Mouse (Mus musculus): ENCODE results near the gene Akr1b8. TPM values are rescaled to one million over a fixed set of nuclear protein-coding genes. Genes with fewer than 3 reads are reported as not detected.
A peak's percentile ranks its signal among the peaks of the same experiment; 100 is the strongest.
"Not testable (repeated sequence)": the region's sequence is repeated elsewhere in the genome, so short reads cannot be mapped to it uniquely, and the experiment has no call there.

Akr1b8 gene
- 1 to 10 TPM in 1 of 4 experiments, under 1 TPM in 2, not detected in 1; 0.89 to 1.2 (median 0.89) TPM for total RNA-seq (2022)

DNA sequence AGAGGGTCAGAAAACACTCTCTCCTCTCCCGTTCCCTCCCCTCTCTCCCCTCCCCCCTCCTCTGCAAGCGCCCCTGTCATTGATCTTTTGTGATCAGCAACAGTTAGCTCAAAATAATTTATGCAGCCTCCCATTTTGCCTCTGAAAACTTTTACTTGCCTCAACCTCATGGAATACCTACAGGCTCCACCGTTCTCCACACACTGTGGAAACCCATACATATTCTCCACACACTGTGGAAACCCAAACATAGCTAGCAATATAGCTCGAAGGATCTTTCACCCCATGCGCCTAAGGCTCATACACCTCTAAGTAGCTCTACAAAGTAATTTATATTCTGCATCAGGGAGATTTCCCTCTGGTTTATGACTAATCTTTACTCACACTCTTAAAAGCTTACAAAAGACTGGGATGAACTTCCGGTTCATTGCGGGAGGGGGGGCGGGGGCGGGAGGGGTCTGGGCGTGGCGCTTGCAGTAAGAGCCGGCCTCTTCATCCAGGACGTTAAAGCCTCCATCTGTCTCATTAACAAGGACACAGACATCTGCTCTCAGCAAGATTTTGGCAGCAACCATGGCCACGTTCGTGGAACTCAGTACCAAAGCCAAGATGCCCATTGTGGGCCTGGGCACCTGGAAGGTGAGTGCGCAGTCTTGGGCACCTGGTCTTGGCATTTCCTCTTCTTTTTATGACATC is at the start of gene Akr1b8:
TSS of gene Akr1b8 (plus strand) at position 462 of the 696 bp plus-strand sequence.
- DNase-seq (ENCODE audit: low spot score in 2 of 2) = no peak

DNA sequence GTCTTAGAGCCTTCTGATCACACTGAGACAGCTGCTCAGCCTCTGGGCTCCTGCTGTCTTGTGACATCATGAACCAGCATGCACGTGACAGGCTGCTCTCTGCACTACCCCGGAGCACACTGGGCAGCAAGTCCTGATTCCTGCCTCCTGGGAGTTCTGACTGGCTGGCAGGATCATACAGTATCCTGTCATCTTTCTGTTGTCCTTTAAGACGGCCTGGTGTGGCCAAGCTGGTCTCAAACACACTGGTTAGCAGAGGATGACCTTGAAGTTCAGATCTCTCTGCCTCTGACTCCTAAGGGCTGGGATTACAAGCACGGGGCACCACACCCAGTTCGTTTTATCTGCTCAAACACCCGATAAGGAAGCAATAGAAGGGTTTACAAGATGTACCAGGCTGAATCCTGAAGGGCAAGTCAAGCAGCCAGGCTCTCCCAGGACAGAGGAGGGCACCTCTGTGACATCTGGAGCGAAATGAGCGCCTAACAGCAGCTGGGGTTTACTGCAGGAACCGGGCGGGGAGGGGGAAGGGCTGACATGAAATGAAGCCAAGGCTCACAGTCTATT is 49.2 kb upstream of the Akr1b8 start:
- DNase-seq (ENCODE audit: low spot score in 2 of 2) = no peak

DNA sequence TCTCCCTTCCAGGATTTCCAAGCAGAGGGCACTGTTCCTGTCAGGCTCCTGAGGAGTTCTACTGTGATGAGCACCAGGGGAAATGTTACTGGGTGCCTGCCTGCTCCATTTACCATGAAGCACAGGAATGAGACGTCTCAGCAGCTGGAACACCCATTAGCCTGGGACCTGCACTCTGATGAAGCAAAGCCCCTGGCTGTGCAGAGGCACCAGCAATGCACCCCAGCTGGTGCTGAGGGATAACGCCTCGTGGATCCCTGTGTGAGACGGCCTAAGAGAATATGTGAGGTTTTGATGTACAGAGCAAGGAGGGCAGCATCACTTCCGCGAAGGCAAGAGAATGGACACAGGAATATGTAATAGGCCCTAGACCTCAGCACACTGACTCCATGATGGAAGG is 47.1 kb upstream of the Akr1b8 start:
- DNase-seq (ENCODE audit: low spot score in 2 of 2) = no peak

DNA sequence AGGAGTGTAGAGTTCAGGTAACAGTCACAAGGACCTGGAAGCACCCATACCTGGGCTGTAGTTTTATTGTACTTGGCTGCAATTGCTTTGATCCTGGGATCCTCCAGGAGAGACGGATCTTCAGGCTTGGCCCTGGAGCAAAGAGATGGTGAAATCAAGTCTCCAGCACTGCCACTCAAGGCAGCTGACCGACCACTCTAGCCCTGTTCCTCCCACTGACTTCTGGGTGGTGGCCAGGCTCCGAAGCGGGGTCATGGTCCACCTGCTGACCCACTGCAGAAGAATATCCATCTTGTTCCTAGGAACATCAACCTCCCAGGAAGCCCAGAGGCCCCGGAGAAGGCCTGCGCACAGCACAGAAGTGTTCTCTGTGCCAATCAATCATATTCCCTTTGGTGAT is 44.4 kb upstream of the Akr1b8 start:
- no peak for DNase-seq (ENCODE audit: low spot score in 2 of 2)

DNA sequence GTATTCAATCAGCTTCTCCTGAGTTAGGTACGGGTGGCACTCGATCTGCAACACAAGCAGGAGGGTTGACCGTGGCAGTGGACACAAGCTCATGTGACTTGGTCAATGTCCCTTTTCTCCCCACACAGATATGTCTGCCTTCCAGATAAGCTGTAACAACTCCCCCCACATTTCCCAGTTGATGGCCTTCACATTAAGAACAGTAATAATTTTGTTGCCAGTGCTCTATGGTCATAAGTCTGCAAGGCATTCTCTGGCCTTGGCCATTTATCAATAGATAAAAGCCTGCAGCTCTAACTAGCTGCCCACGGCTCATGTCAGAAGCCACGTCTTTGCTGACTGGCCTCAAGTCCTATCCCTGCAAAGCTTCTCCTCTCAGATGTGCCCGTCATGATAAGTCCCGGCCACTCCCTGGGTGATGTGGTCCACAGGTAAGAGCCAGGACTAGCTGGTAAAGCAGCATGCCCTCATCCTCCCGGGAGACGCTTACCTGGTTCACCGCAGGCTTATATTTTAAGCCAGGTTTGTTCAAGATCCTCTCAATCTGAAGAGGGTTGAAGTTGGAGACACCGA is 43.8 kb upstream of the Akr1b8 start:
- no peak for DNase-seq (ENCODE audit: low spot score in 2 of 2)

DNA sequence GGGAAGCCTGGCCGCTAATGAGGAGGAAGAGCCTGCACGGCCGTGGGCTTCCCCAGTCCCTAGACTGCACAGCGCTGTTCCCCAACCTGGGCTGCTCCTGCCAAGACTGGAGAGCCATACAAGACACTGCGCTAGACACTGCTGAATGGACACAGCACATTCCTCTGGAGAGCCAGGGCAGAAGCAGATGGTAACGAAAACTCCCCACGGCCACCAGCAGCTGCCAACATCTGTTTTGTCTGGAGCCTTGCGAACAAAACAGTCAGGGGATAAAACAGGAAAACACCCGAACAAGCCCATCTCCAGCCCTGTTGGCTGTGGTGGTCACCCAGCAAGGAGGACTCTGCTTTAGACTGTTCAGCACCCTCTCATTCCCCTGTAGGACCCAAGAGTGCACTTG is 40.5 kb upstream of the Akr1b8 start:
- DNase-seq (ENCODE audit: low spot score in 2 of 2) = no peak

DNA sequence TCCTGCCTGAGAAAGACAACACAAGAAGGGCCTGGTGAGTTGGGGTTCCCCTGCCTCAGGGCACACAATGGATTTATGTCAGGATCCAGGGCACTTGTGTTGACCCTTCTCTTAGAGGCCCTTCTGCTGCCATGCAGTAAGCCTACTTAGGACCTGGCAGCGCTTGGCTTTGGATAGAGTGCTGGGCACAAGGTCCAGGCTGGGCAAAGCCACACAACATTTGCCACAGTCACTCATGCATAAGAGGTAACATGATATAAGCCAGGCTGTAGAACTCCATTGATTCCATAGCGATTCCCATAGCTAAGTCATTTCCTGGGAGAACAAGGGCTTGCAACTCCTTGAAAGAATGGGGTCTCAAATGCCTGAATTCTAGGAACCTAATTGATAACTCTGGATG is 40.0 kb upstream of the Akr1b8 start:
- DNase-seq (ENCODE audit: low spot score in 2 of 2) = no peak

DNA sequence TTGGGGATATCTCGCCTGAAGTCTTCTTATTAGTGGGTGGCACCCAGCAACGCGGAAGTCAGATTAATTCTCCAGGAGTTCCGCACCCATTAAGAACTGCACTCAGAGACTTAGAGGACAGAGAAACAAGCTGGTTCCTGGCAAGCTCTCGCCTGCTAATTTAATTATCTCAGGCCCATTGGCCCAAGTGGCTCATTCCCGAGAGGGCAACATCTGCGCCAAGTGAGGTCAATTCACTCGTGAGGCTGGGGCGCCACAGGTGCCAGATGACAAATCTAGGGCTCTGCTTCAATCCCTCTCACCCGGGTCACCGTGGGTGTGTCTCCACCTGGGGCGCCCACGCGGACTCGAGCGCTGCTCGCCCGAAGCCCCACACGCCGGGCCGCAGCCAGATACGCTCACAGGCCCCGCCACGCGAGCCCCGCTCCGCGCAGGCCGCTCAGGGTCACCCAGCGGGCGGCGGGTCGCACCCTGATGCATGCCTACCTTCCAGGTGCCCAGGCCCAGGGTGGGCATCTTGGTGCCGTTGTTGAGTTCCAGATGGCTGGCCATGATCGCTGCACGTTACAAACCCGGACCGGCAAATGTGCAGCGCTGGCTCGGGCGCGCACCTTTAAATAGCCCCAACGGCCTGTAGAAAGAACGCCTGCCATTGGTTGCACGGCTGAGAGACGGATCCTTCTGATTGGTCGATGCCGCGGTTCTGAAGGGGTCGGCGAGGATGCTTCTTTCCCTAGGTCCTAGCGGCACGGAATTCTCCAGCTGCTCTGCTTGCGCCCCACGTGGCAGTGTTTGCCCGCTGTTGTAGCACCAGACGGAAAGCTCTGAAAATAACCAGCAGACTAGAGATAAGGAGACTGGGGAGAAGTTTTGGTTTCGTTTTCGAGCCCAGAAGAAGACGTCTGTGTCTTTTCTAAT is 36.8 kb upstream of the Akr1b8 start, which contains the start of gene Akr1b3:
TSS of gene Akr1b3 (minus strand) at position 625 of the 918 bp plus-strand sequence.
- DNase-seq (ENCODE audit: low spot score in 2 of 2) = peak; percentile 74 to 90

DNA sequence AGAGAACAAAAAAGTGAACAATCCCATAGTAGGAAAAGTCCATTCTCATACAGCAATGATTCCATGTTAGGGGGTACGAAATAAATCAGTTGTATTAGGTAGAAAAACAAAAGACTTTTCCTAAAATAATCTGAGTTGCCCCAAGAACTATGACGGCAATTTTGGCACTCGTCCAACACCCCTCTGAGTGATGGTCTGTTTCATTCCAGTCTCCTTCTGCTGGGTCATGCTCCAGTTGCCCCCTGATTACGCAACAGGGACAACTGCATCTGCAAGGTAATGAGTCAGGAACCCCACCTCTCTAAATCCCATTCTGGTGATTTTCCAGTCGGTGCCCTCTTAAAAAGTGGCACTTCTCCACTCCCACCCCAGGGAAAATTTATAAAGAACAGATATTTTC is 35.7 kb upstream of the Akr1b8 start:
- no peak for DNase-seq (ENCODE audit: low spot score in 2 of 2)

DNA sequence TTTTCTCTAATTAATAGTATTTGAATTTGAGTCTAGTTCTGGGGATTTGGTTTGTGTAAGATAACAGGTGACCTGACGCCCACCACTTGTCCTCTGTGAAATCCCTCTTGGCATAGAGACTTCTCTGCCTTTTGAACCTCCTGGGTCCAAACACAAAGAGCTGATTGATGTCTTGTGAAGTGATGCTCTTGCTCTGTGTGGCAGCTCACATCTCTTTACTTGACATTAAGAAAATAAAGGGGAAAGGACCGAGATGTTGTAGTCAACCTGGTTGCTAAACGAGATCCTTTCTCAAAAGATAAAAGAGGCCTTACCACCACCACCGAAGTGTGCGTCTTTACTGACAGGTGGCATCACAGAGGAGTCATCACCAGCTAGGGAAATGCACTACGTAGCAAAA is 35.3 kb upstream of the Akr1b8 start:
- no peak for DNase-seq (ENCODE audit: low spot score in 2 of 2)

DNA sequence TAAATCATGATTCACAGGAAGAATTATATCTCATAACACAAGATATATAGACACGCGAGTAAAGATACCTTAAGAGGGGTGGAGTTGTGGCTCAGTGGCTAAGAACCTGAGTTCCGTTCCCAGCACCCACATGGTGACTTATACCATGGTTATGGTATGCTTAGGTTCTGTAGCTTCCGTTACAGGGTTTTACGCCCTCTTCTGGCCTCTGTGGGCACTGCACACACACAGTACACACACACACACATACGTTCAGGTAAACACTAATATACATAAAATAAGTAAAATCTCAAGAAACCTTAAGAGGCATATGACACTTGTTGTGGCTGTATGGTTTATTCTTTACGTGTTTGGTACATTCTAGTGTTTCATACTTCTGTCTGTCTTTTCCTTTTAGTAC is 31.8 kb upstream of the Akr1b8 start:
- no peak for DNase-seq (ENCODE audit: low spot score in 2 of 2)

DNA sequence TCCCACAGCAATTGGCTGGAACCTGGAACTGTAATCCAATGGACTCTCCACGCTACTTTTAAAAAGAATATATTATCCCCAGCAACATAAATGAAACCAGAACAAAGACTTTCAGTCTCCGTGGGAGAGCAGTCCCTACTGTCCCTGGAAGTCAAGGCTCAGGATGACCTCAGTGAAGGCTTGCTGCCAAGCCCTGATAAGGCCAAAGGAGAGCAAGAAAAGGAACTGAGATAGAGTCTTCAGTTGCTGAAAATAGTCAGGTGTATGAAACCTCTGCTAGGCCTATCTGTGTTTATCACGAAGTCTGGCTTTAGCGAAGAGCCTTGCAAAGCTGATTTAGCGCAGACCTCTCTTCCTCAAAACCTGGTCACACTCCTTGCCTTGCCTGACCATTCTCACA is 22.5 kb upstream of the Akr1b8 start:
- no peak for DNase-seq (ENCODE audit: low spot score in 2 of 2)

DNA sequence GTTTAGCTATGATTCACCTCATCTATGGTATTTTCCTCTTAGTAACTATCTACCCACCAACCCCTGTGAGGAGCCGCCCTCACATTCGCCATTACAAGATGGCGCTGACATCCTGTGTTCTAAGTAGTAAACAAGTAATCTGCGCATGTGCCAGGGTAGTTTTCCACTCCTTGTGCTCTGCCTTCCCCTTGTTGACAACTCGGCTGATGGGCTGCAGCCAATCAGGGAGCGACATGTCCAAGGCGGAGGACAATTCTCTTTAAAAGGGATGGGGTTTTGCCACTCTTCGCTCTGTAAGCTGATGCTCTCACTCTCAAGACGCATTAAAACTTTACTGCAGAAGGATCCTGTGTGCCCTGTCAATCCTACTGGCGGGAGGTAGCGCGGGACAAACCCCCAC is 22.1 kb upstream of the Akr1b8 start:
- not testable (repeated sequence) for DNase-seq (ENCODE audit: low spot score in 2 of 2)

DNA sequence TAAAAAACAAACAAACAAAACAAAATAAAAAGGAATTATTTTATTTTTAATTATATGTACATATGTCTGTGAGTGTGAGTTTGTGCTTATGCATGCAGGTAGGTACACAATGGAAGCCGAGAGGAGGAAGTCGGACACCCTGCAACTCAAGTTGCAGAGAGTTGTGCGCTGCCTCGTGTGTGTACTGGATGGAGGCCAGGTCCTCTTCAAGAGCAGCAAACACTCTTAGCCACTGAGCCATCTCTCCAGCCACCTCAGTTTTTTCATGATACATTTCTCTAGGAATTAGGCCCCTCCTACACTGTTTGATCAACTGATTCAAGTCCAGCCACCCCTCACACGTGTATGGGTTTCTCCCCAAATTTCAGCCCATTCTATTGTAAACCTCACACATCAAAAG is 19.2 kb upstream of the Akr1b8 start:
- DNase-seq (ENCODE audit: low spot score in 2 of 2) = no peak

DNA sequence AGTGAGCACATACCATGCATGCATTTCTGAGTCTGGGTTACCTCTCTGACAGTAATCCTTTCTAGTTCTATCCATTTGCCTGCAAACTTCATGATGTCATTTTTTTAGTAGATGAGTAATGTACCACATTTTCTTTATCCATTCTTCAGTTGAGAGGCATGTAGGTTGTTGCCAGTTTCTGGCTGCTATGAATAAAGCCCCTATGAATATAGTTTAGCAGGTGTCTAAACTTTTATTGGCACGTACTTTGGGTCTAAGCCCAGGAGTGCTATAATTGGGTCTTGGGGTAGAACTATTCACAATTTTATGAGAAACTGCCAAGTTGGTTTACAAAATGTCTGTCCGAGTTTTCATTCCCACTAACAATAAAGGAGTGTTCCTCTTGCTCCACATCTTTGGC is 16.1 kb upstream of the Akr1b8 start:
- no peak for DNase-seq (ENCODE audit: low spot score in 2 of 2)

DNA sequence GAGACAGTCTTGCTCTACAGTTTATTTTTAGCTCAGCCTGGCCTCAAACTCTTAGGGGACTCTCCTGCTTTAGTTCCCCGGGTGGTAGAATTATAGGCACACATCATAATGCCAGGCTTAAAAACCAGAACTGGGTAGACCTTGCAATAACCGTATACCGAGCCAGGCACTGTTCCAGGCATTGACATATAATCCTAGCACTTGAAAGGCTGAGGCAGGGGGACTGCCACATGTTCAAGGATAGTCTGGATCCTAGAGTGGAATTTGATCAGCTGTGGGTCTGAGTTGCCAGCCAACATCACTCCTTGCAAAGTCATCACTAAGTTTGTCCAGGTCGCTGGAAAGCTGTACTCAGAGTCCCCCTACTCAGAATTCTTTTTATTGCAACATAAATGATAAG is 11.9 kb upstream of the Akr1b8 start:
- DNase-seq (ENCODE audit: low spot score in 2 of 2) = no peak

DNA sequence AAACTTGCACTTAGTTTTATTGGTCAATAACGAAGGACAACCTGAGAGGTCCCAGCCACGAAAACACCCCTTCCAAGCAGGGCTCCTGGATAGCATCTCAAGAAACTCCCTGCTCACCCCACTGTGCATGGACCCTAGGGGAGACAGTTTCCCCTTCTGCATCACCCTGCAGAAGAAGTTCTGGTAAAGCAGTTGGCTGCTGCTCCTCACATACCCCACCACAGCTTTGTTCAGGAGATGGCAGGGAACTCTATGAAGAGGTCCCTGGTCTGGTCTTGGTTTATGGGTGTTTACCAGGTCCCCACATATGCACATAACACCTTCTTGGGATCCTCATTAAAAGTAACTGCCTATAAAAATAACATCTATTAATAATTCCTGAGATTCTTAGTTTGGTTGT is 11.4 kb upstream of the Akr1b8 start:
- DNase-seq (ENCODE audit: low spot score in 2 of 2) = no peak

DNA sequence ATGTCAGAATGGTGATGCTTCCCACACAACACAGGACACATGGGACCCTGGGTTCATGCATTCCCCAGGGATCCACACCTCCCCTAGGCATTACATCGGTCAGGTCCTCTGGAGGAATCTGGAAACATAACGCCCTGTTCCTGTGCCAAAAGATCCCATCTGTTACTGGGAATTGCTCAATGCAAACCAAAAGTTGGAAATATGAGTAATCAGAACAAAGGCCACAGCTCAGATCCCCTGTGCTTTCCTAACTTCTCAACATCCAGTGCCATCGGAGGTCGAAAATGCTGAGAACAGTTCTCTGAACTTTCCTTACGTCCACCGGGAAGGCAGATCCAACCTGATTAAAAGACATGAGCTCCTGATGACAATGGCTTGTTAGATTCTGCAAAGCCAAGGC is 10.5 kb upstream of the Akr1b8 start:
- DNase-seq (ENCODE audit: low spot score in 2 of 2) = no peak

DNA sequence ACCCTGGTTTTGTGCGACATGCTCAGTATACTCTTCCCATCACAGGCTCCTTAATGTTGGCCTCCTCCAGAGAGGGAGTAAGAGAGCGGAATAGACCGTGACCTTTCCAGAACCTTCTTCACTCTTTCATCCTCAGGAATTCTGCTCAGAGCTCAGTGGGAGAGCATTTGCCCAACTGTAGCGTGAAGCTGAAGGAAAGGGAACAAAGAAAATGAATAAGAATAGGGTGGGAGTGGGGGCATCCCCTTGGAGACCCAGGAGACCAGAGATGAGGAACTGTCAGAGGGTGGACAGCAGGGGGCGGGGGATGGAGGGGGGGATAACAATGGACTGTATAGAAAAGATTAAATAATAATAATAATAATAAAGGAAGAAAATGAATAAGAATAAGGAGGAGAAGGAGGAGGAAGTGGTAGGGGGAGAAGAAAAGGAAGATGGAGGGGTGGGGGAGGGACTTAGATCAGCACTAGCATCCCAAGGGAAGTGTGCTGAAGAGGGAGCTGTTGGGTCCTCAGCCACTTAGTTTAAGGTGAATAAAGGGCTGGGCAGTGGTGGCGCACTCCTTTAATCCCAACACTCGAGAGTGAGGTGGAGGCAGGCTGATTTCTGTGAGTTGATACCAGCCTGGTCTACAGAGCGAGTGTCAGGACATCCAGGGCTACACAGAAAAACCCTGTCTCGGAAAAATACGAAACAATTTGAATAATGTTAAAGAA is 9.6 kb upstream of the Akr1b8 start:
- no peak for DNase-seq (ENCODE audit: low spot score in 2 of 2)

DNA sequence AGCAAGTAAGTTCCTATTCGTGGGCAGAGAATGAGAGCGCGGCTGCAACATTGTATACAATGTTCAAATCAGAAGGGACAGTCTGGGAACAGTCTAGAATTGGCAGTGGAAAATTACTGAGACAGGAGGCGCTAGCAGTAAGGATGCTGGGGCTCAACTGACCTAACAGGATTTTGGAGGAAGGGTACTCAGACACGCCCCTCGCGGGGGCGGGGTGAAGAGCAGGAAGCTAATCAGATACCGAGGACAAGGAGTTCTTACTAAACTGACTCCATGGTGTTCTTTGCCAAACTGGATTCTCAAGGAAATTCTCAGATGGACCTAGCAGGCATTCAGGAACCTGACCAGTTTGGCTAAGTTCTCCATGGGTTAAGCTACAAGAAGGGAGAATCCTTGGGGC is 9.0 kb upstream of the Akr1b8 start:
- DNase-seq (ENCODE audit: low spot score in 2 of 2) = no peak

Data from left cerebral cortex, adult 8-10 months (tissue).